Mouse (Mus musculus): ENCODE results near the gene Csde1.

Gene Csde1

DNA sequence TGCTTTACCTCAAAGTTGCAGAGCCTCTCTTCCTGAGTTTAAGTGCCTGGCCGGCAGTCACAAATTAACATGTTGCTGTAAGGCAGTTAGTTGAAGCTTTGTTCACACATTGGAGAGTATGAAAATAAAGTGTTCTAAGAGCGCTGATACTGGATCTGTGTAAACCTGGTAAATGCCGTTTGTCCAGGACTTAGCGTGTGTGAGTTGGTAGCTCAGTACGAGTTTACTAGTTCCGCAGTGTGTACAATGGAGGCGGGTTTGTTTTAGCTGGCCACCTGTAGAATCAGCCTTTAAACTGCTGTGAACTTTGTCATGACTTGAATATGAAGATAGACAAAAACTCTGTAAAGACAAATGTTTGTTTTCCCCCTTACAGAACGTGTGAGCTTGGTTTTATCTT is 46.7 kb downstream of the Csde1 start:
- no peak for DNase-seq

DNA sequence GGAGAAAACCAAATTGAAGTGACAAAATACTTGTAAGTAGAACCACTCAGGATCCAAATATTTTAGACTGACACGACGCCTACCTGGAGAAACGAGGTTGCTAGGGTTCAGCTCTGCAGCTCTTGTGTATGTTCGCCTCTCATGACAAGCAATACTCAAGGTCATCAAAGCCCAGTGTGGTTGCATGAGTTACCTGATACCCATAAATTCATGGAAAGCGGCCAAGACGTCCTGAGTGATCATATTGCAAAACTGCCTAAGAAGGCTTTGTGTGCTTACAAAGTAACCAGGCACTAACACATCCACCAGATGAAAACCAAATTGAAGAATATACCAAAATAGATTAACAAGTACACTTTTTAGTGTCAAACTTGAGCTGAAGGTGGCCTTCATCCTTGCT is 48.7 kb downstream of the Csde1 start:
- peak; percentile 5 for DNase-seq

DNA sequence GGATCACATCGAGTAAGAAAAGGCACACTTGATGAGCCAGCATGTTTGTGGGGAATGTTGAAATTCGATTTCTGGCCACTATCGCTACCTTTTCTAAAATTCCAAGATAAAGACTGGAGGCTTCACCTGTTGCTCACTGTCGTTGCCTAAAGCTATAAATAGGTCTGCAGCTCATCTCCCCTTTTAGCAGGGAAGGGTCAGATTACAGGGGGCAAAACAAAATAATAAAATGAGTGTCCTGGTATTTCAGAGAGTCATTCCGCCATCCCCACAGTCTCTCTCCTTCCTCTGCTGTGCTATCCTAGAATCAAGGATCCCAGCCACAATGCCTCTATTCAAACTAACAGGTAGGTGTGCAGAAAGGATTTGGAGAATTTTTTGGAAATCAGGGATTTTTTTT is 53.5 kb downstream of the Csde1 start, which contains the start of gene Ampd1:
Gene Ampd1, plus strand, starts transcription at position 244 of the 400 bp plus-strand sequence.
- no peak for DNase-seq

DNA sequence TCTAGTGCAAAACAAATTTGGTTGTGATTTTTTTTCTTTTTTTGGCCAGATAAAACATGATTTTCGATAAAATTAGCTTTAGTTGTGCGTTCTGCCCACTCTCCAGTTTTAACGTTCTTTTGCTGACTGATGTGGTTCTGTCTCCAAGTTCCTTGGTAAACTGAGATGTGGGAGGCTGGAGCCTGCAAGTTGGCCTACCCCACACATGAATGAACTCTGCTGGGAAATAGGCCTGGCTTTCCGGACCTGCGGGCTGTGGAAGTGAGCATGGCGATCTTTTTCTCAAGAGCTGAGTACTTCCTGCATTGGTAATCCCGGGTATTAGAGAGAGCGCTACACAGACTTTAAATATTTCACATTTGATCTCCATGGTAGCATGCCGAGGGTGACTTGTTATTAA is 55.6 kb downstream of the Csde1 start:
- DNase-seq = no peak

DNA sequence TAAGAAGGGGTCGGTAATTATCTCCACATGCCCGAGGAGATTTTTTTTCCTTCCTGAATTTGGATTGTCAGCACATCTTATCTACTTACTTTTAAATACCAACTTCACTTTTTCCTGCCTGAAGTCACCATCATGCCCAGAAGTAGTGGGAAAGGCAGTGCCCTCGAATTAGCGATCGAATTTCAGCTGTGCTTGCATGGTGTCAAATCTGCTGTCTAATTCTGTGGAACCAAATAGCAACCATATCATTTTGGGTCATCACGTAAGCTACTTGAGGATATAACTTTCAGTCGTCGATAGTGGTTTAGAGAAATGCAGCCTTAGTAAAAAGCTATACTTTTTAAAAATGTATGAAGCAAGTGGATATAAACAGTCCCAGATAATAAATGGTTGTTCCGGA is 56.2 kb downstream of the Csde1 start:
- no peak for DNase-seq

DNA sequence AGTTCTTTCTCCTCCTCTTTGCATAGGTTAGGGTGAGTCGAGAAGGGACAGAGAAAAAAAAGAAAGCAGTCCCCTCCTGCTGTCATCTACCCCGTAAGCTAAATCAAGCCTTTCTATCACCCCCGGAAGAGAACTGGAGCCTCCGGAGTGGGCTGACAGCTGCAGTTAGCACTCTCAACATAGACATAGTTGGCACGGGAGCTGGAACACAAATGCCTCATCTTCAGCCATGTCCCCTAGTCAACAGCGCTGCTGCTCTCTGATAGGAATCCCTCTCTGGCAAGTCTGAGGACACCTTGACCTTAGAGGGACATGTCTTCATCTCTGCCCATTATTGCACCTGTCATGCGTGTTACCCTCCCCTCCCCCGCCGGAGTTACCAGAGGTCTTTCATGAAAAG is 59.1 kb downstream of the Csde1 start:
- DNase-seq = no peak

DNA sequence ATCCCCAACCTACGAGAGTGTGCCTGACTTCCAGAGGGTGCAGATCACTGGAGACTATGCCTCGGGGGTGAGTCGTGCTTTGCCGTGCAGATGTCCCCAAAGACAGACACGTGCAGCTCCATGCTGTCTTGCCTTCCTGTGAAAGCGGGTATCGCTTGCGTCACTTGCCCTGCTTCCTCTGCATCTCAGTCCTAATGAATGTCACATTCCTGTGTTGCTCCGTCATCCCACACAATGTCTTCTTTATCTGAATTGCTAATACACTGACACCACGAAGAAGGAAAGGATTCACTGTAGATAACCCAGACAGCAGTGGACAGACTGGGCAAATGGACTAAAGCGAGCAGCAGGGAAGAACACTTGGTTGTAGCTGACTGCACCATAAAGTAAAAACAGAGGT is 60.8 kb downstream of the Csde1 start:
- no peak for DNase-seq

DNA sequence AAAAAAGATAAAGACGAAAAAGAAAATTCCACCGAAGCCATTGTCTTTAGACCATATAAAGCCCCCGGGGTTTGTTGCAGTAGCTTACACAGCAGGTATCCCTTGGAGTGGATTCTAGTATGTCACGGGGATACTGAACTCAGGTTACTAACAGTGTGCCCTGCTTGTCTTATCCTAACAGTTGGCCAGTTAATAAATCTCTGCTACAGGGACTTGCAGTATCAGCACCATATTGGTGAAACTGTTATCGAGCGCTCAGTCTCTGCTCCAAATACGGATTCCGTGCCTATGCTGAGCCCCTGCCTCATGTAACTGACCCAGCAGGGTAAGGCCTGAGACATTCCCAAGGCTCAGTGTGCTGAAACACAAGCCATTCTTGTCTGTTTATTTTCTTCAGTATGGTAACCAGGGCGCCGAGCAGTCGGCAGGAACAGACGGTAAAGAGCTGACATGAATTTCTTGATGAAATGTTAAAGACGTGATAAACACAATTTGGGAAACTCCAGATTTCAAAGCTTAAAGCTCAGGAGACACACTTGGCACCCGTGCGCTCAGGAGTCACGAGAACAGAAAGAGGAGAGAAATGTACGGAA is 61.7 kb downstream of the Csde1 start:
- DNase-seq = no peak

DNA sequence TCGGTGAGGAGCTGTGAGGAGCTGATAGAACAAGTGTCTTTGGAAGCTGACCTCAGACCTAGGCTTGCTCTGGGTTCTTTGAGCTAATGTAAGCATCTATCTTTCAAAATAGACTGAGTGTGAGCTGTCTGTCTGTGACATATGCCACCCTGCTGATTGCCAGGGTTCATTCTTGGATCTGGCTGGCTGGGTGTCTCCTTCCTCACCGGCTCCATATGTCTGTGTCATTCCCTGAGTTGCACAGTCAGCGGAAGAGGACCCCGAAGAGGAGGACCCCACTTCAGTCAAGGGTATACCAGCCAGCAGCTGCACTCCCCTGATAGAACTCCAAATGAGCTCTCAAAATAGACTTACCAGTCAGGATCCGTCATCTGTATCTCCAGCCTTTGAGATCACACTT is 62.5 kb downstream of the Csde1 start:
- DNase-seq = no peak

DNA sequence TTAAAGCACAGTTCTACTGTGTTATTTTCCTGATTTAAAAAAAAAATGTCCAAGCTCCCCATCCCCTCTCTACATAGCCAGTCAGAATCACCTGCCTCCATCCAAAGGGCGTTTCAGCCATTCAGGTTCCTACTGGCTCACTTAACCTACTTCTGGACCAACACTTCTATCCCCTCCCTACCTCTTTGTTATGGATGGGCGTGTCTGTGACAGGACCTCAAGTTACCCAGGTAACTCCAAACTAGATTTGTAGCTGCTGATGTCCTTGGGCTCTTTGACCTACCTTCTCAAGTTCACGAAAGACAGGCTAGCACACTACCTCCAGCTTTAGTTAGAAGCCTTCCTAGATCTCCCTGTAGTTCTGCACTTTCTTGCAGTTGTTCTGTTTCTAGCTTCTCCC is 65.8 kb downstream of the Csde1 start:
- DNase-seq = no peak

DNA sequence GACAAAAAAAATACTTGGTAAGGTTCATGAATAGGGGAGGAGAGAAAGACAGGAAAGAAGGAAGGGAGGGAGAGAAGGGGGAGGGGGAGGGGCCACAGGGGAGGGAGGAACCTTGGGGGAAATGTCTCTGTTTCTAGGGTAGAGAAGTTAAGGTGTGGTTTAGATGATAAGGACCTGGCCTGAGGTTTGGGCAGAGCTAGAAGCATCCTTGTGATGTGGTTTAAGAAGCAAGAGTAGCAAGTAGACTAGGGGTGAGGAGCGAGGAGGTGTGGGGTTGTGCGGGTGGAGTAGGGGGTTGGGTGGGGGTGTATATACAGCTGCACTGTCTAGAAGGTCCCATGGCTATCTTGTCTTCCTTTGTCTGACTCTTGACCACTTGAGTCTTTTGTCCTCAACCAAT is 71.5 kb downstream of the Csde1 start:
- no peak for DNase-seq

DNA sequence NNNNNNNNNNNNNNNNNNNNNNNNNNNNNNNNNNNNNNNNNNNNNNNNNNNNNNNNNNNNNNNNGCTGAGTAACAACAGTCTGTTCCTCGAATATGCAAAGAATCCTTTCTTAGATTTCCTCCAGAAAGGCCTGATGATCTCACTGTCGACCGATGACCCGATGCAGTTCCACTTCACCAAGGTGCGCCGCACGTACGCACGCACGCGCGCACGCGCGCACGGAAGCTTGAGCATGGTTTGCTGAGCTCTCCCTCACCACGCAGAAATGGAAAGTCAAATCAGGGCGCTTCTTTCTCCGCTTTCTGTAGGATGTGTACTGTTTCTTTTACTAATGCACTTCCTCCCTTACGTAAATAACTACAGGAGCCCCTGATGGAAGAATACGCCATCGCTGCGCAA is 78.4 kb downstream of the Csde1 start:
- DNase-seq = peak; percentile 19

DNA sequence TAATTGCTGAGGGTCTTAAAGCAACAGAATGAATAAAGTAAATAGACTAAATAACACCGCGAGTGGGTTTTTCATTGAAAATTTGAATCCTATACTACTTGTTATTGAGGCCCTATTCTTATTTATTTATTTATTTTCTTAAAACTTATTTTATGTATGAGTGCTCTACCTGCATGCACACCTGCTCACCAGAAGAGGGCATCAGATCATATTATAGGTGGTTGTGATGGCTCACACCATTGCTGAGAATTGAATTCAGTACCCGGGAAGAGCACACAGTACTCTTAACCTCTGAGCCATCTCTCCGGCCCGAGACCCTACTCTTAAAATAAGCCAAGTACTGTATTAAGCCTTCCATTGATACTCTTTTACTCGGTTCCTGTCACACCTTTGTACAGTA is 79.4 kb downstream of the Csde1 start:
- no peak for DNase-seq

DNA sequence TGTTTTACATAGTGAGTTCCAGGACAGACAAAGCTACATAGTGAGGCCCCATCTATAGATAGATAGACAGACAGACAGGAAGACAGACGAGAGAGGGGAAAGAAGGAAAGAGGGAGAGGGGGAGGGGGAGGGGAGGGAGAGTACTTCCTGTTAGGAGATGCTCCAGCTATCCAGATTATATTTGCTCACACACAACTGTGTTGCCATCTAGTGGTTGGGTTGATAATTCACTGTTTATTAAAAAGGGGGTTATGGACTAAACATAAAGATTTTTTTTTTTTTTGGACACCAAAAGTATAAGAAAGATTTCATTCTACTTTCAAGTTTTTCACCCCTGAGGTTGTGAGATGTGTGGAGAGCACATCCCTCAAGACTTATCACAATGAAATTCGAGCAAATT is 80.5 kb downstream of the Csde1 start:
- no peak for DNase-seq

DNA sequence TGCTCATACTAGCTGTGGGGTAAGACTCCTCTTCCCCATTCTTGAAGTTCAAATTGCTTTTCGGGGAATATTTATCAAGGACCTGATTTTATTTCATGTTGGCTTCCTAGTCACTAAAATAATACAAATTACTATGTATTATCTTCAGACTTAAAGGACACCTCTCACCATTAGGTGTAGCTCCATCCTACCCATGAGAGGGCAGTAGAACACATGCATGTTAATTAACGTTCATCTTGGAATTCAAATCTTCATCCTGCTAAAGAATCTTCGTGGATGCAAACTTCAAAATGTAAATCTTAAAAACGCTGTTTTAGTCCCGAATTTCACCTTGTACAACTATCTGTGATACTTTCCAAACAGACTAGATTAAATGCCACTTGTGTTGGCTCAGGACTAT is 81.0 kb downstream of the Csde1 start:
- no peak for DNase-seq

DNA sequence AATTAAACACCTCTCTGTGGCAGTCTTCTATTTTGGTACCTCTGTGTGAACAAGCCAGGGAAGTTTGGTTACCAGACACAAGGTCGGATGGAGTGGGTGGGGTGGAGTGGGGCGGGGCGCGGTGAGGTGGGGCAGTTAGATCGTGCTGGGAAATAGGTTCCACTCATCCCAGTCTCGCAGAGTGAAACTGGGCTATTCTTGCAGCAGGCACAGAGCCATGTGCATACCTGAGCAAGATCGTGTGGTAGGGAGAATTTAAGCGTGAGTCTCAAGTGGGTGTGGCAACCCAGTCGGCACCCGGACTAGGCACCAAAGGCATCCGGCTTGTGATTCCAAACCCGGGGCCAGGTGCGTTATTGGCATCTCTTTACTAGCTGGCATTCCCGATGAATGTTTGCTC is 81.7 kb downstream of the Csde1 start:
- no peak for DNase-seq

DNA sequence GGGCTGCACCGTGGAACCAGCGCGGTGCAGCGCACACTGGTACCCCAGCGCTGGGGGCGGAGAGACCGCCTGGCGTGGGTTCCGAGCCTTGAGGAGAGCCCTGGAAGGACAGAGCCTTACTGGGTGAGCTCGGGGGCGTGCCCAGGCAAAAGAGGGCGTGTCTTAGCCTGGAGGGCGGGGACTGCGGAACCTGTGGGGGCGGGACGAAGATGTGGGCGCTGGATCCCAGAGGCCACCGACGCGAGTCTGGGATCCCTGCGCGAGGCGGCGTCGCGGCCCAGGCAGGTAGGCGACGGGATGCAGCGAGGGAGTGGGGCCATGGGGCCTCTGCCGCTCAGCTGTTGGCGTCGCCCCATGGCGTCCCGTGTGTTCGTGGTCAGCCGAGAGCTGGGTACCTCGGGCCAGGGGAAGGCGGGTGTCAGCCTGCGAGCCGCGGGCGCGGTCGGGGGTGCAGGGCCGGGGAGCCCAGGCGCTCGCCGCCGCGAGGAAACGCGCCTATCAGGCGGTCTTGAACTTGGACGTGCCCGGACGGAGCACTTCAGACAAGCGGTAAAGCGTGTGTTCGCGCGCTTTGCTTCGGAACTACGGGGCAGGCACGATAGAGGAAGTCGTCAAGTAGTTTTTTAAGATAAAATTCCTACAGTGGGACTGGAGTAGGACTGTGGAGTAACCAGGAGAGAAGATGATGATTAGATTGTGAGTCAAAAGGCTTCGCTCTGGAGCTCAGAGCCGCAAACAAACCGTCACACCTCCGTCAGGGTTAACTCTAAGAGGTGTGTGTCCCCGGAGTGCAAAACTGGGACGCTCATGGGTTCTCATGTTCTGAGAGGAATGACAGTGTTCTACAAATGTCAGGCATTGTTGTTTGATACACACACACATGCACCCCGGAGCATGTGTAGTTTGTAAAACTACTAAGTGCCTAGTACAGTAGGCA is 82.5 kb downstream of the Csde1 start, which contains the start of gene Dennd2c:
Gene Dennd2c, plus strand, starts transcription at position 151 of the 937 bp plus-strand sequence.
- peak; percentile 98 for DNase-seq
